Mouse (Mus musculus) spleen, adult 12 weeks (tissue): ENCODE results near the gene Pla2g12b.

Experiments used
- DNase-seq: peaks from one replicate; pipeline ENCODE4 v3.0.0; 2022; ENCODE audit warnings: low spot score

Gene Pla2g12b

GRCm38 (mm10) chr10:59467297-59467696, 63.8 kb downstream of the Pla2g12b start:
- no peak for DNase-seq

GRCm38 (mm10) chr10:59470451-59470850, 67.0 kb downstream of the Pla2g12b start:
- no peak for DNase-seq
